Mouse (Mus musculus): ENCODE measurements around the gene Olfr895. TPM values are rescaled to one million over a fixed set of nuclear protein-coding genes. Genes with fewer than 3 reads are reported as not detected.

The Olfr895 gene
- not detected for polyA plus RNA-seq (2014; fragmentation: Illumina TruSeq; extraction: RNeasy Lipid Tissue Mini Kit (QIAGEN cat#74804); ENCODE audit: low read depth, low replicate concordance)

GRCm38 (mm10) chr9:38267551-38267950 lies at the start of gene Olfr895:
Gene Olfr895 (plus strand): TSS chr9:38267851.

GRCm38 (mm10) chr9:38252474-38252873 lies 15.2 kb upstream of the Olfr895 start, which contains the start of gene Olfr143:
Gene Olfr143 (plus strand): TSS chr9:38252774.

GRCm38 (mm10) chr9:38290807-38291206 lies 23.2 kb downstream of the Olfr895 start, which contains the start of gene Olfr896-ps1:
Gene Olfr896-ps1 (plus strand): TSS chr9:38291107.

Other genes starting within 250 kb of the Olfr895 start
- not detected for gene Olfr883, start 242.0 kb upstream of the Olfr895 start, polyA plus RNA-seq (2014; fragmentation: Illumina TruSeq; extraction: RNeasy Lipid Tissue Mini Kit (QIAGEN cat#74804); ENCODE audit: low read depth, low replicate concordance)
- not detected for gene Olfr884, start 221.3 kb upstream of the Olfr895 start, polyA plus RNA-seq (2014; fragmentation: Illumina TruSeq; extraction: RNeasy Lipid Tissue Mini Kit (QIAGEN cat#74804); ENCODE audit: low read depth, low replicate concordance)
- not detected for gene Olfr885, start 206.5 kb upstream of the Olfr895 start, polyA plus RNA-seq (2014; fragmentation: Illumina TruSeq; extraction: RNeasy Lipid Tissue Mini Kit (QIAGEN cat#74804); ENCODE audit: low read depth, low replicate concordance)
- gene Olfr887, start 183.8 kb upstream of the Olfr895 start, polyA plus RNA-seq (2014; fragmentation: Illumina TruSeq; extraction: RNeasy Lipid Tissue Mini Kit (QIAGEN cat#74804); ENCODE audit: low read depth, low replicate concordance), result not detected
- gene Olfr888, start 159.7 kb upstream of the Olfr895 start, polyA plus RNA-seq (2014; fragmentation: Illumina TruSeq; extraction: RNeasy Lipid Tissue Mini Kit (QIAGEN cat#74804); ENCODE audit: low read depth, low replicate concordance), result not detected
- gene Olfr889, start 152.7 kb upstream of the Olfr895 start, polyA plus RNA-seq (2014; fragmentation: Illumina TruSeq; extraction: RNeasy Lipid Tissue Mini Kit (QIAGEN cat#74804); ENCODE audit: low read depth, low replicate concordance), result not detected
- not detected for gene Olfr890, start 125.3 kb upstream of the Olfr895 start, polyA plus RNA-seq (2014; fragmentation: Illumina TruSeq; extraction: RNeasy Lipid Tissue Mini Kit (QIAGEN cat#74804); ENCODE audit: low read depth, low replicate concordance)
- gene Olfr891, start 87.0 kb upstream of the Olfr895 start, polyA plus RNA-seq (2014; fragmentation: Illumina TruSeq; extraction: RNeasy Lipid Tissue Mini Kit (QIAGEN cat#74804); ENCODE audit: low read depth, low replicate concordance), result not detected
- not detected for gene Olfr893, start 59.5 kb upstream of the Olfr895 start, polyA plus RNA-seq (2014; fragmentation: Illumina TruSeq; extraction: RNeasy Lipid Tissue Mini Kit (QIAGEN cat#74804); ENCODE audit: low read depth, low replicate concordance)
- gene Olfr894, start 49.8 kb upstream of the Olfr895 start, polyA plus RNA-seq (2014; fragmentation: Illumina TruSeq; extraction: RNeasy Lipid Tissue Mini Kit (QIAGEN cat#74804); ENCODE audit: low read depth, low replicate concordance), result not detected
- not detected for gene Olfr143, start 15.1 kb upstream of the Olfr895 start, polyA plus RNA-seq (2014; fragmentation: Illumina TruSeq; extraction: RNeasy Lipid Tissue Mini Kit (QIAGEN cat#74804); ENCODE audit: low read depth, low replicate concordance)
- not detected for gene Olfr896-ps1, start 23.3 kb downstream of the Olfr895 start, polyA plus RNA-seq (2014; fragmentation: Illumina TruSeq; extraction: RNeasy Lipid Tissue Mini Kit (QIAGEN cat#74804); ENCODE audit: low read depth, low replicate concordance)
- not detected for gene Olfr25, start 61.2 kb downstream of the Olfr895 start, polyA plus RNA-seq (2014; fragmentation: Illumina TruSeq; extraction: RNeasy Lipid Tissue Mini Kit (QIAGEN cat#74804); ENCODE audit: low read depth, low replicate concordance)
- gene Olfr898, start 80.6 kb downstream of the Olfr895 start, polyA plus RNA-seq (2014; fragmentation: Illumina TruSeq; extraction: RNeasy Lipid Tissue Mini Kit (QIAGEN cat#74804); ENCODE audit: low read depth, low replicate concordance), result not detected
- not detected for gene Olfr250, start 99.0 kb downstream of the Olfr895 start, polyA plus RNA-seq (2014; fragmentation: Illumina TruSeq; extraction: RNeasy Lipid Tissue Mini Kit (QIAGEN cat#74804); ENCODE audit: low read depth, low replicate concordance)
- gene Olfr251, start 109.2 kb downstream of the Olfr895 start, polyA plus RNA-seq (2014; fragmentation: Illumina TruSeq; extraction: RNeasy Lipid Tissue Mini Kit (QIAGEN cat#74804); ENCODE audit: low read depth, low replicate concordance), result not detected
- gene Olfr147, start 133.8 kb downstream of the Olfr895 start, polyA plus RNA-seq (2014; fragmentation: Illumina TruSeq; extraction: RNeasy Lipid Tissue Mini Kit (QIAGEN cat#74804); ENCODE audit: low read depth, low replicate concordance), result not detected
- not detected for gene Olfr901, start 161.6 kb downstream of the Olfr895 start, polyA plus RNA-seq (2014; fragmentation: Illumina TruSeq; extraction: RNeasy Lipid Tissue Mini Kit (QIAGEN cat#74804); ENCODE audit: low read depth, low replicate concordance)
- not detected for gene Olfr902, start 179.8 kb downstream of the Olfr895 start, polyA plus RNA-seq (2014; fragmentation: Illumina TruSeq; extraction: RNeasy Lipid Tissue Mini Kit (QIAGEN cat#74804); ENCODE audit: low read depth, low replicate concordance)
- gene Olfr904, start 195.3 kb downstream of the Olfr895 start, polyA plus RNA-seq (2014; fragmentation: Illumina TruSeq; extraction: RNeasy Lipid Tissue Mini Kit (QIAGEN cat#74804); ENCODE audit: low read depth, low replicate concordance), result not detected
- gene Olfr905, start 203.3 kb downstream of the Olfr895 start, polyA plus RNA-seq (2014; fragmentation: Illumina TruSeq; extraction: RNeasy Lipid Tissue Mini Kit (QIAGEN cat#74804); ENCODE audit: low read depth, low replicate concordance), result not detected
- gene Olfr906, start 219.2 kb downstream of the Olfr895 start, polyA plus RNA-seq (2014; fragmentation: Illumina TruSeq; extraction: RNeasy Lipid Tissue Mini Kit (QIAGEN cat#74804); ENCODE audit: low read depth, low replicate concordance), result not detected
- gene Olfr907, start 227.9 kb downstream of the Olfr895 start, polyA plus RNA-seq (2014; fragmentation: Illumina TruSeq; extraction: RNeasy Lipid Tissue Mini Kit (QIAGEN cat#74804); ENCODE audit: low read depth, low replicate concordance), result not detected